Mouse (Mus musculus) gastrocnemius, postnatal 4 days (tissue): ENCODE measurements around the gene Selenon. TPM values are rescaled to one million over a fixed set of nuclear protein-coding genes. Genes with fewer than 3 reads are reported as not detected.

ENCODE experiments used
- microRNA-seq: library from miRNA; unstranded; fragments of <30 nt; microRNA quantifications from one replicate; pipeline ENCODE4 v1.2.0, GENCODE M21; 2021
- total RNA-seq, 2 experiments: library from RNA; stranded (reverse); gene quantifications; 2 replicates each; pipeline ENCODE4 v1.2.3; 2021

The Selenon gene
- total RNA-seq, 2 experiments from 2014 or later: 43.5 to 45.4 TPM

Small RNA genes within 50 kb of the gene (microRNA-seq; reads per million reads assigned to microRNA genes)
- gene Mir6403: not detected

Other genes starting within 250 kb of the Selenon start
- 10 to 100 TPM; 48.4 to 59.5 TPM for gene Trim63, start 237.0 kb downstream of the Selenon start, total RNA-seq
- under 1 TPM; 0.44 to 0.54 TPM for gene Slc30a2, start 209.0 kb downstream of the Selenon start, total RNA-seq
- 10 to 100 TPM in 1 of 2 experiments, 1 to 10 TPM in 1; 7.5 to 10.2 TPM for gene Extl1, start 168.3 kb downstream of the Selenon start, total RNA-seq
- 1 to 10 TPM; 4.4 to 4.9 TPM for gene Pafah2, start 155.8 kb downstream of the Selenon start, total RNA-seq
- 100 to 1,000 TPM; 152 to 171 TPM for gene Stmn1, start 83.8 kb downstream of the Selenon start, total RNA-seq
- gene Paqr7, start 55.5 kb downstream of the Selenon start, total RNA-seq: 1 to 10 TPM; 4.8 to 6.3 TPM
- gene Aunip, start 41.2 kb downstream of the Selenon start, total RNA-seq: 1 to 10 TPM; 1.9 to 2.1 TPM
- gene Mtfr1l, start 16.8 kb downstream of the Selenon start, total RNA-seq: 100 to 1,000 TPM in 1 of 2 experiments, 10 to 100 TPM in 1; 99.7 to 104 TPM
- 10 to 100 TPM; 16.7 to 17.9 TPM for gene Man1c1, start 152.1 kb upstream of the Selenon start, total RNA-seq
- 10 to 100 TPM; 18.0 to 20.0 TPM for gene Ldlrap1, start 215.9 kb upstream of the Selenon start, total RNA-seq